Mouse (Mus musculus) myocyte (in vitro differentiated cells): ENCODE measurements at regions not wholly inside any gene's neighbourhood (a gene's known extent, or its start where the extent isn't known, plus 50 kb on each side); places are given as distances from the start of the nearest gene placed in this dataset.

Source experiments
- H3K27me3 ChIP-seq: one replicate; pipeline ENCODE4 v1.6.1; 2011; ENCODE audit not compliant: control insufficient read depth, insufficient read depth, insufficient read length
- H3K36me3 ChIP-seq: one replicate; pipeline ENCODE4 v1.6.1; 2011; ENCODE audit not compliant: control insufficient read depth, insufficient read depth
- H3K4me2 ChIP-seq: one replicate; pipeline ENCODE4 v1.6.1; 2011; ENCODE audit warnings: low read depth, control low read depth
- H3K4me3 ChIP-seq: one replicate; pipeline ENCODE4 v1.5.1; 2011; ENCODE audit warnings: mild to moderate bottlenecking, control low read depth, moderate library complexity
- H3K79me2 ChIP-seq: one replicate; pipeline ENCODE4 v1.6.1; 2011; ENCODE audit not compliant: control insufficient read depth, insufficient read depth
- H3ac ChIP-seq: one replicate; pipeline ENCODE4 v1.6.1; 2011; ENCODE audit not compliant: control insufficient read depth, insufficient read length
- CEBPB ChIP-seq: IDR thresholded peaks from 2 replicates; pipeline ENCODE4 v1.6.1; 2011; ENCODE audit warnings: mild to moderate bottlenecking, moderate library complexity; ENCODE audit not compliant: poor library complexity, insufficient read depth, severe bottlenecking
- E2F4 ChIP-seq: IDR thresholded peaks from one replicate; pipeline ENCODE4 v1.6.1; 2011; ENCODE audit warnings: mild to moderate bottlenecking, control low read depth, moderate library complexity; ENCODE audit not compliant: insufficient read depth
- MAX ChIP-seq: IDR thresholded peaks from one replicate; pipeline ENCODE4 v1.6.1; 2011; ENCODE audit warnings: low read depth, mild to moderate bottlenecking, control low read depth
- MYOD1 ChIP-seq, 3 experiments: IDR thresholded peaks; one replicate each; pipeline ENCODE4 v1.6.1; 2011; ENCODE audit warnings: control low read depth in 2 of 3, low read depth in 2 of 3, mild to moderate bottlenecking in 2 of 3, moderate library complexity in 1 of 3; ENCODE audit not compliant: insufficient read length in 2 of 3, control insufficient read depth in 1 of 3
- MYOG ChIP-seq, 3 experiments: IDR thresholded peaks; one replicate each; pipeline ENCODE4 v1.6.1; 2011; ENCODE audit warnings: control low read depth in 2 of 3, low read depth in 2 of 3, mild to moderate bottlenecking in 2 of 3; ENCODE audit not compliant: insufficient read length in 2 of 3, control insufficient read depth in 1 of 3, insufficient read depth in 1 of 3
- POLR2A ChIP-seq: IDR thresholded peaks from one replicate; pipeline ENCODE4 v1.6.1; 2011; ENCODE audit warnings: low read depth, mild to moderate bottlenecking, control low read depth, moderate library complexity; ENCODE audit not compliant: insufficient read length
- POLR2AphosphoS2 ChIP-seq: IDR thresholded peaks from one replicate; pipeline ENCODE4 v1.6.1; 2011; ENCODE audit warnings: low read depth, control low read depth; ENCODE audit not compliant: insufficient read length
- REST ChIP-seq: IDR thresholded peaks from one replicate; pipeline ENCODE4 v1.6.1; 2011; ENCODE audit warnings: mild to moderate bottlenecking, control low read depth, moderate library complexity; ENCODE audit not compliant: insufficient read depth, insufficient read length
- SRF ChIP-seq: IDR thresholded peaks from one replicate; pipeline ENCODE4 v1.6.1; 2011; ENCODE audit warnings: low read depth; ENCODE audit not compliant: control insufficient read depth, insufficient read length
- TCF12 ChIP-seq: IDR thresholded peaks from one replicate; pipeline ENCODE4 v1.6.1; 2011; ENCODE audit warnings: mild to moderate bottlenecking, control low read depth; ENCODE audit not compliant: poor library complexity, insufficient read depth, severe bottlenecking
- TCF3 ChIP-seq: IDR thresholded peaks from one replicate; pipeline ENCODE4 v1.6.1; 2011; ENCODE audit warnings: low read depth, control low read depth; ENCODE audit not compliant: insufficient read length
- USF1 ChIP-seq: IDR thresholded peaks from one replicate; pipeline ENCODE4 v1.6.1; 2011; ENCODE audit warnings: low read depth, mild to moderate bottlenecking, control low read depth, moderate library complexity

- Histone ChIP-seq H3K79me2 (no peaks in the 10 kb centered on the region), H3K4me3 (no peak overlapping the region), H3ac (no peak overlapping the region), H3K36me3 (no peaks in the 10 kb centered on the region), H3K27me3 (no peaks in the 10 kb centered on the region), H3K4me2 (no peak overlapping the region)
- TF ChIP-seq MYOG (IDR thresholded peaks at IDR 0.05; ENCODE audit: control insufficient read depth in 1 of 3, insufficient read depth in 1 of 3, insufficient read length in 2 of 3, low read depth in 2 of 3) (no peak), MAX (no peak)
Observed at GRCm38 (mm10) chr13:69331537-69332435, 201.8 kb upstream of the Nsun2 start.

GRCm38 (mm10) chr13:69343806-69344205 lies 189.7 kb upstream of the Nsun2 start:
- Histone ChIP-seq H3K4me2 (no peak overlapping the region), H3ac (no peak overlapping the region), H3K79me2 (no peaks in the 10 kb centered on the region), H3K27me3 (no peaks in the 10 kb centered on the region), H3K36me3 (no peaks in the 10 kb centered on the region), H3K4me3 (no peak overlapping the region)
- TF ChIP-seq MAX (no peak), USF1 (no peak), SRF (no peak), CEBPB (no peak), POLR2AphosphoS2 (no peak), TCF3 (no peak), E2F4 (no peak)

GRCm38 (mm10) chr13:69357435-69357834 lies 176.1 kb upstream of the Nsun2 start:
- no peaks in the 10 kb centered on the region for H3K36me3 ChIP-seq
- no peaks in the 10 kb centered on the region for H3K79me2 ChIP-seq
- no peaks in the 10 kb centered on the region for H3K27me3 ChIP-seq
- H3ac ChIP-seq, result no peak overlapping the region
- no peak overlapping the region for H3K4me2 ChIP-seq
- no peak overlapping the region for H3K4me3 ChIP-seq
- TF ChIP-seq MYOD1 (IDR thresholded peaks at IDR 0.05; ENCODE audit: control insufficient read depth in 1 of 3, insufficient read length in 2 of 3, low read depth in 2 of 3) (no peak), CEBPB (no peak), MYOG (IDR thresholded peaks at IDR 0.05; ENCODE audit: control insufficient read depth in 1 of 3, insufficient read depth in 1 of 3, insufficient read length in 2 of 3, low read depth in 2 of 3) (no peak), MAX (no peak), POLR2A (no peak), USF1 (no peak), E2F4 (no peak), POLR2AphosphoS2 (no peak), SRF (no peak), REST (no peak), TCF12 (no peak)

- no peaks in the 10 kb centered on the region for H3K79me2 ChIP-seq
- TF ChIP-seq TCF12 (no peak), USF1 (no peak), SRF (no peak), E2F4 (no peak), MAX (no peak), TCF3 (no peak), CEBPB (no peak), REST (no peak), MYOG (IDR thresholded peaks at IDR 0.05; ENCODE audit: control insufficient read depth in 1 of 3, insufficient read depth in 1 of 3, insufficient read length in 2 of 3, low read depth in 2 of 3) (no peak), MYOD1 (IDR thresholded peaks at IDR 0.05; ENCODE audit: control insufficient read depth in 1 of 3, insufficient read length in 2 of 3, low read depth in 2 of 3) (no peak), POLR2A (no peak), POLR2AphosphoS2 (no peak)
- H3K4me2 ChIP-seq, result no peak overlapping the region
- no peak overlapping the region for H3K4me3 ChIP-seq
- H3K27me3 ChIP-seq, result no peaks in the 10 kb centered on the region
- H3ac ChIP-seq, result no peak overlapping the region
- no peaks in the 10 kb centered on the region for H3K36me3 ChIP-seq
Observed at GRCm38 (mm10) chr13:69365880-69366490, 167.6 kb upstream of the Nsun2 start.

- TF ChIP-seq POLR2A (no peak), USF1 (no peak), MYOG (IDR thresholded peaks at IDR 0.05; ENCODE audit: control insufficient read depth in 1 of 3, insufficient read depth in 1 of 3, insufficient read length in 2 of 3, low read depth in 2 of 3) (no peak), SRF (no peak), REST (no peak), CEBPB (no peak), MAX (no peak), TCF12 (no peak), POLR2AphosphoS2 (no peak)
- Histone ChIP-seq H3K27me3 (no peaks in the 10 kb centered on the region), H3K36me3 (no peaks in the 10 kb centered on the region), H3ac (no peak overlapping the region), H3K79me2 (no peaks in the 10 kb centered on the region), H3K4me2 (no peak overlapping the region), H3K4me3 (no peak overlapping the region)
Observed at GRCm38 (mm10) chr13:69373101-69373815, 160.3 kb upstream of the Nsun2 start.
